Mouse (Mus musculus) embryonic facial prominence, embryonic 15.5 days (tissue): ENCODE measurements around the gene Itprip. TPM values are rescaled to one million over a fixed set of nuclear protein-coding genes. Genes with fewer than 3 reads are reported as not detected.

Experiments
- ATAC-seq: fragments of 200-750 bp; cut with Nextera tagmentation; 2 replicates; pipeline ENCODE4 v1.8.0; 2017; ENCODE audit warnings: low read depth, moderate TSS enrichment; ENCODE audit not compliant: insufficient number of reproducible peaks, low FRiP score, low TSS enrichment
- H3K27ac ChIP-seq: fragments of 300-500 bp; sonication (generic); replicated peaks from 2 replicates; pipeline ENCODE4 v1.5.1; 2015; ENCODE audit warnings: mild to moderate bottlenecking, inconsistent platforms
- H3K27me3 ChIP-seq: fragments of 300-500 bp; sonication (generic); 2 replicates; pipeline ENCODE4 v1.6.1; 2015; ENCODE audit warnings: inconsistent platforms
- H3K36me3 ChIP-seq: fragments of 300-500 bp; sonication (generic); 2 replicates; pipeline ENCODE4 v1.6.1; 2015; ENCODE audit warnings: mild to moderate bottlenecking, inconsistent platforms
- H3K4me1 ChIP-seq: fragments of 300-500 bp; sonication (generic); 2 replicates; pipeline ENCODE4 v1.6.1; 2015; ENCODE audit warnings: inconsistent platforms
- H3K4me2 ChIP-seq: fragments of 300-500 bp; sonication (generic); replicated peaks from 2 replicates; pipeline ENCODE4 v1.6.1; 2015; ENCODE audit warnings: mild to moderate bottlenecking, inconsistent platforms
- H3K4me3 ChIP-seq: fragments of 300-500 bp; sonication (generic); replicated peaks from 2 replicates; pipeline ENCODE4 v1.5.1; 2015; ENCODE audit warnings: mild to moderate bottlenecking, inconsistent platforms
- H3K9ac ChIP-seq: fragments of 300-500 bp; sonication (generic); 2 replicates; pipeline ENCODE4 v1.6.1; 2015; ENCODE audit warnings: inconsistent platforms
- H3K9me3 ChIP-seq: fragments of 300-500 bp; sonication (generic); replicated peaks from 2 replicates; pipeline ENCODE4 v1.6.1; 2016; ENCODE audit warnings: inconsistent platforms
- WGBS: fragments of 180-500 bp; shearing (Covaris S2); methylation state at CpG from one replicate; pipeline ENCODE4 v1.1.7; 2015; 5-methylcytosine and 5-hydroxymethylcytosine counted together
- microRNA-seq: library from miRNA; unstranded; fragments of <30 nt; microRNA quantifications from one replicate; pipeline ENCODE4, GENCODE M21; 2016; ENCODE audit warnings: borderline number of aligned reads
- polyA plus RNA-seq: library from polyadenylated mRNA; unstranded; fragments of >200 nt; fragmentation: Nextera tagmentation; extraction: Ambion mirVana; gene quantifications from 2 replicates; pipeline ENCODE4 v1.2.1, GENCODE M21; 2015

Gene Itprip
- polyA plus RNA-seq, 1 experiment from 2014 or later = 20.6 TPM

DNA sequence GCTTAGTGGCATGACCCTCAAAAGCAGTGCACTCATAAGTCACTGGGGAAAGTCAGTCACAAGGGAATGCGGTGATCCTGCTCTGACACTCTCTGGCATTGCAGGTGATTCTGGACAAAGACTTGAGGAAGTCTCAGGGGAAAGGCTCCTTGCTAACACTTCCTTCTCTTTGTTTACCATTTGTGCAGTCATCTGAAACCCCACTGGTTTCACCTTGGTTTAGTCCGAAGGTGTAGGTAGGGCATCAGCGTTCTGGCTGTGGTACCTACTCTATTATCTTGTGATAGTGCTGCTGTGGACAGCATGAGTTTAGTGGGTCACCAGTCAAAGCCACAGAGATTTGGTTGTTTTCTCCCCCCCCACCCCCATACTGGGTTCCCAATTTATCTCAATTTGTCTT, 69.4 kb downstream of the Itprip start:
- Histone ChIP-seq H3K27me3 (no peaks in the 10 kb centered on the region), H3K36me3 (no peaks in the 10 kb centered on the region), H3K27ac (no peak overlapping the region), H3K9ac (no peak overlapping the region), H3K9me3 (no peaks in the 10 kb centered on the region), H3K4me3 (no peak overlapping the region), H3K4me1 (peaks cover 13% of the 10 kb centered on the region), H3K4me2 (no peak overlapping the region)
- ATAC-seq = no peak
- 86% methylated on average over 3 of the region's 3 CpGs for WGBS

Small RNA genes lying within 50 kb of the gene (microRNA-seq; reads per million reads assigned to microRNA genes)
- gene Gm22240 = not detected

Other genes starting within 250 kb of the Itprip start
- gene Col17a1, start 227.2 kb downstream of the Itprip start, polyA plus RNA-seq = 40.6 and 45.7 TPM in 2 replicates
- 263 and 279 TPM in 2 replicates for gene Sfr1, start 187.6 kb downstream of the Itprip start, polyA plus RNA-seq
- gene Gsto1, start 64.3 kb downstream of the Itprip start, polyA plus RNA-seq = 228 and 237 TPM in 2 replicates
- gene Gsto2, start 53.8 kb downstream of the Itprip start, polyA plus RNA-seq = 1.5 and 1.7 TPM in 2 replicates
- gene Cfap43, start within 50 bp of the Itprip start, polyA plus RNA-seq = 2.0 and 3.6 TPM in 2 replicates
- 1.1 and 1.2 TPM in 2 replicates for gene Cfap58, start 18.4 kb upstream of the Itprip start, polyA plus RNA-seq